ENCODE assay signal across 24 mouse cellular contexts in the genomic region with DNA sequence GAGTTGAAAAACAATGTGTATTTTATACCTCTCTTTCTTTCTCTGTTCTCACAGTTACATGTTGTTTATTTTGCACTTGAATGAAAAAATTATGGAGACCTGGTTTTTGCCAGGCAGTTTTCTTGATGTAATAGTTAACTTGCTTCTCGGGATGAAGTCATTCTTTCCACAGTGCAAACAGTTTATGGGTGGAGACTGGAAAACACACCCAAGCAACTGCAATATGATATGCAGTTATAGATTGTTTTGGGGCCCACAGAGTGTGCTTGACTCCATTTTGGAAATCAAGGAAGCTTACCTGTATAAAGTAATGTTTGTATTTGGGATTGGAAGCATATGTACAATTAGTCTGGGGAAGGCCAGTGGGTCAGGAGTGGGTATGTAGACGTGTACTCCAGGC.
"Had no signal": no experiment of that assay in that cellular context is flagged by ENCODE, and none has a peak within 500 bp of the region (broad histone marks: within the 10 kb centered on the region; RNA-seq: fewer than 3 reads in every experiment).

No protein-coding gene starts in this region.

- H3K27me3 ChIP-seq: heart, embryonic 12.5 days; hindbrain, embryonic 13.5 days; hindbrain, embryonic 15.5 days; kidney, embryonic 15.5 days; limb, embryonic 12.5 days; limb, embryonic 15.5 days; liver, embryonic 12.5 days had no signal

- H3K27ac ChIP-seq: heart, embryonic 10.5 days; hindbrain, embryonic 13.5 days; hindbrain, embryonic 15.5 days; hindbrain, postnatal 0 days; kidney, embryonic 15.5 days; kidney, postnatal 0 days; limb, embryonic 12.5 days; limb, embryonic 15.5 days; liver, embryonic 12.5 days; liver, embryonic 14.5 days had no signal

- DNase-seq: gastrocnemius, postnatal 14 days; gastrocnemius, postnatal 36 days; heart, adult 18-20 months; heart, postnatal 10 days; heart, postnatal 36 days; kidney, adult 18-20 months; kidney, adult 9 months; kidney, postnatal 14 days; kidney, postnatal 36 days; layer of hippocampus, adult 9-11 months; layer of hippocampus, postnatal 36 days; left cerebral cortex, postnatal 4 days had no signal

- H3K4me1 ChIP-seq: heart, embryonic 10.5 days; hindbrain, embryonic 13.5 days; hindbrain, embryonic 15.5 days; kidney, embryonic 15.5 days; limb, embryonic 12.5 days; limb, embryonic 15.5 days; liver, embryonic 12.5 days had no signal

- H3K9ac ChIP-seq: heart, embryonic 12.5 days; hindbrain, embryonic 13.5 days; hindbrain, embryonic 15.5 days; kidney, embryonic 15.5 days; limb, embryonic 12.5 days; limb, embryonic 15.5 days; liver, embryonic 12.5 days; liver, embryonic 14.5 days had no signal

- H3K36me3 ChIP-seq: heart, embryonic 10.5 days; heart, embryonic 12.5 days; hindbrain, embryonic 13.5 days; hindbrain, embryonic 15.5 days; kidney, embryonic 15.5 days; limb, embryonic 12.5 days; limb, embryonic 15.5 days; liver, embryonic 12.5 days had no signal

- H3K4me3 ChIP-seq: heart, embryonic 10.5 days; heart, embryonic 12.5 days; hindbrain, embryonic 13.5 days; hindbrain, embryonic 15.5 days; kidney, embryonic 15.5 days; limb, embryonic 12.5 days; limb, embryonic 15.5 days; liver, embryonic 12.5 days had no signal

- ATAC-seq: hindbrain, postnatal 0 days; intestine, embryonic 16.5 days; liver, embryonic 12.5 days had no signal

- H3K4me2 ChIP-seq: heart, embryonic 12.5 days; hindbrain, embryonic 13.5 days; hindbrain, embryonic 15.5 days; kidney, embryonic 15.5 days; limb, embryonic 12.5 days; limb, embryonic 15.5 days; liver, embryonic 12.5 days had no signal

- H3K9me3 ChIP-seq: heart, embryonic 10.5 days; heart, embryonic 12.5 days; hindbrain, embryonic 13.5 days; hindbrain, embryonic 15.5 days; kidney, embryonic 15.5 days; limb, embryonic 12.5 days; limb, embryonic 15.5 days; liver, embryonic 12.5 days had no signal
